1 mouse cellular context compared by ENCODE assay signal in genomic region chr4:154943323-154944039, GRCm38 (mm10).
TF ChIP-seq lines count a peak whose summit lies in the region.

No protein-coding gene starts in this region.

TF ChIP-seq in ES-E14, 5 proteins besides CTCF, POLR2A, EP300 and RAD21:
- no peak for TF ChIP-seq ZC3H11A (IDR thresholded peaks at IDR 0.05; ENCODE audit: borderline replicate concordance, low read depth, low read length)
- TF ChIP-seq MAFK (IDR thresholded peaks at IDR 0.05; ENCODE audit: insufficient read depth, low read depth, low read length) = no peak
- TF ChIP-seq ZNF384 (IDR thresholded peaks at IDR 0.05; ENCODE audit: low read depth, low read length) = no peak
- TF ChIP-seq HCFC1 (IDR thresholded peaks at IDR 0.05; ENCODE audit: borderline replicate concordance, insufficient read depth, low read length) = no peak; the same call in 1 of the 2 replicates
- TF ChIP-seq CHD2 (IDR thresholded peaks at IDR 0.05; ENCODE audit: low read depth, low read length) = no peak
TF ChIP-seq in ES-E14: peak in this region for 0.
